Mouse (Mus musculus) monocyte, adult 5-6 weeks (primary cell): ENCODE results near the gene Zdhhc19. TPM values are rescaled to one million over a fixed set of nuclear protein-coding genes. Genes with fewer than 3 reads are reported as not detected.
A peak's percentile ranks its signal among the peaks of the same experiment; 100 is the strongest.

Source experiments
- ATAC-seq: fragments of 153-309, 156-312 bp; replicated peaks from 2 replicates; pipeline ENCODE4 v1.8.0; 2017; ENCODE audit warnings: mild to moderate bottlenecking; ENCODE audit not compliant: low TSS enrichment, insufficient number of reproducible peaks, severe bottlenecking, poor library complexity, low FRiP score
- total RNA-seq: library from RNA; stranded (forward); fragments of 200-1000, 200-491, 200-594 nt; gene quantifications from 3 replicates; pipeline ENCODE4 v1.2.3, GENCODE M21; 2017

Gene Zdhhc19
- total RNA-seq, 1 experiment from 2014 or later, result not detected

DNA sequence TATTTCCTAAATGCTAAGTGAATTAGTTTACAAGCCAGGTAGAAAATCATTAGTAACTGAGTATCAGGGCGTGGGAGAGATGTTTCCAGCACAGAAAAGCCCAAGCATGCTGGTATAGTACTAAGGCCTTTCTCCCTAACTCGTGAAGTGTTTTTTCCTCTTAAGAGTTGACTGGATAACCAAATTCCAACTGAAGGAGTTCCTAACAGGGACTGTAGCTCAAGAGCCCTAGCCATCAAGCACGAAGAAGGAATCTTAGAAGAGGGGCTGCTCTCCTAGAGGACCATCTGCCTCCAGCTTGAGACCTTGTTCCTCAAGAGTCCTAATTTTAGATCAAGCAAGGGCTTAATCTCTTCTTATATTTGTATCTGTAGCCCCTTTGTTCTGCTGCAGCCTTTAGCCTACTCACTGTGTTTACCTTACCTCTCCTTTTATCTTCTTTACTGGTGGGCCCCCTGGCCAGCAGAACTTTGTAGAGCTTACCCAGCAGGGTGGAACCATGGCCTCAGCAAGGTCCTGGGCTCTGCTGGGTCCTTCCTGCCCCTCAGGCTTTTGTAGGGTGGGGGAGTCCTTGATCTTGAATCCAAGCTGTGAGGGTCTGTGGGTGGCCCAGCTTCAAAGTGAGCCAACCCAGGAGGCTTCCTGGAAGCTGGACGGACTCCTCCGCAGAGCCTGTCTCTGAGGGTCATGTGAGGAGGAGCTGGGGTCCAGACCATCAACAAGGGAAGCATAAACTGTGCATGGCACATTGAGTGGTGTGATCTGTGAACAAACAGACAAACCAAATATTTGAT is 42.0 kb downstream of the Zdhhc19 start:
- ATAC-seq, result no peak

DNA sequence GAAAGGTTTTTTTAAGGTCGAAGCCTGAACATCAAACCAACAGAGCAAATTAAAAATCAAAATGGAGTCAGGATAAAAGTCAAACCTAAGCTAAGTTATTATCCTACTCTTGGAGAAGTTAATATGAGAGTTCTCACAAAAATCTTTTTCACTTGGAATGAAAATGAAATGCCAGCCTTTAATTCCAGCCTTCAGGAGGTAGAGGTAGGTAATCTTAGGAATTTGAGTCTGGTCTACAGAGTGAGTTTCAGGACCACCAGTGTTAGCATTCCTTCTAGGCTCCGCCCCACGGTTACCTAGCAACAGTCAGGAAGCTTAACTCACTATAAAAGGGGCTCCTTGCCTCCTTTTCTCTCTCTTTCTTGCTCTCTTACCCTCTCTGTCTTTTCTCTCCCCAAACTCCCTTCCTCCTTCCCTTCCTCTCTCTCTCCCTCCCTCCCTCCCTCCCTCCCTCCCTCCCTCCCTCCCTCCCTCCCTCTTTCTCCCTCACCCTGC is 42.7 kb downstream of the Zdhhc19 start:
- no peak for ATAC-seq

DNA sequence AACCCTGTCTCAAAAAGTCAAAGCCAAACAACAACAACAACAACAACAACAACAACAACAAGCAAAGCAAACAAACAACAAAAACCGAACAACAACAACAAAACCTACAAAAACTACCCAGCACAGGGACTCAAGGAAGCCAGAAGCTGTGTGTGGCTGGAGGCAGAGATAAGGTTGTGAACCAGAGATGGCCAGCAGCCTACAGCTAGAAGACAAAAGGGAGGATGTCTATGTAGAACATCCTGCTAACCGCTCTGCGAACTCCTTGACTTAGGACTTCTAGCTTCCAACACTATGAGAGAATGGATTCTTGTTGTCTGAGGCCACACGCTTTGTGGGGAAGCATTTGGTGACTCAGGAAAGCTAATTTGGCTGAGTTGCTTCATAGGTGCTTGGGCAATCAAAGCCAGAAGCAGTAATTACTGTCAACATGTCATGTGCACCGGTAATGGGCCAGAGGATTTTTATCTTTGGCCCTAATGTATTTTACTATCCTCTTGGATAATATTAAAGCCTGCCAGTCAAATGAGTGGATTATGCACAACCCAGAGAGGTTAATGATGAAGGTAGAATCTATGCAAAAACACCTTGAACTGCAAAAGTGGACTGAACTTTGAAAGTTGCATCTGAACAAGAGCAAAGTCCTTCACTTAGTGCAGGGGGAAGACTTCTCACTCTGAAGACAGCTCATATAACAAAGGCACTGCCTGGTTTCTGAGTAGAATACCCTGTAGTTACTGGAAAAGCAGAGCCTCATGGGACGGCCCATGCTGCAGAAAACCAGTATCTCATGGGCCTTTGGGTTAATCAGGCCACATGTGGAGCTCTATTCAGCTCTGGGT is 45.5 kb downstream of the Zdhhc19 start:
- peak; percentile 35; the same call in 1 of the 2 replicates for ATAC-seq

DNA sequence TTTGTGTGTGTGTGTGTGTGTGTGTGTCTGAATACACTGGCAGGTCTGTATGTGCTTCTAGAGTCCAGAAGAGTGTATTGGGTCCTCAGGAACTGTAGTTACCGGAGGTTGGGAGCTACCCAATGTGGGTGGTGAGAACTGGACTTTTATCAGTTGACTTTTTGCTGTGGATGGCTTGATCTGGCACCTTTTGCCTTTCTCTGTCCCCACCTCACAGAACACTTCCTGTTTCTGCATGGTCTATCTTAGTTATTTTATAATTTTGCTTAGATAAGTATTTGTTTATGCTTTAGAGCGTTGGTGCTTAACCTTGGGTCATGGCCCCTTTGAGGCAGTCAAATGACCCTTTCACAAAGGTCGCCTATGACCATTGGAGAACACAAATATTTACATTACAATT is 47.4 kb downstream of the Zdhhc19 start:
- ATAC-seq, result no peak

DNA sequence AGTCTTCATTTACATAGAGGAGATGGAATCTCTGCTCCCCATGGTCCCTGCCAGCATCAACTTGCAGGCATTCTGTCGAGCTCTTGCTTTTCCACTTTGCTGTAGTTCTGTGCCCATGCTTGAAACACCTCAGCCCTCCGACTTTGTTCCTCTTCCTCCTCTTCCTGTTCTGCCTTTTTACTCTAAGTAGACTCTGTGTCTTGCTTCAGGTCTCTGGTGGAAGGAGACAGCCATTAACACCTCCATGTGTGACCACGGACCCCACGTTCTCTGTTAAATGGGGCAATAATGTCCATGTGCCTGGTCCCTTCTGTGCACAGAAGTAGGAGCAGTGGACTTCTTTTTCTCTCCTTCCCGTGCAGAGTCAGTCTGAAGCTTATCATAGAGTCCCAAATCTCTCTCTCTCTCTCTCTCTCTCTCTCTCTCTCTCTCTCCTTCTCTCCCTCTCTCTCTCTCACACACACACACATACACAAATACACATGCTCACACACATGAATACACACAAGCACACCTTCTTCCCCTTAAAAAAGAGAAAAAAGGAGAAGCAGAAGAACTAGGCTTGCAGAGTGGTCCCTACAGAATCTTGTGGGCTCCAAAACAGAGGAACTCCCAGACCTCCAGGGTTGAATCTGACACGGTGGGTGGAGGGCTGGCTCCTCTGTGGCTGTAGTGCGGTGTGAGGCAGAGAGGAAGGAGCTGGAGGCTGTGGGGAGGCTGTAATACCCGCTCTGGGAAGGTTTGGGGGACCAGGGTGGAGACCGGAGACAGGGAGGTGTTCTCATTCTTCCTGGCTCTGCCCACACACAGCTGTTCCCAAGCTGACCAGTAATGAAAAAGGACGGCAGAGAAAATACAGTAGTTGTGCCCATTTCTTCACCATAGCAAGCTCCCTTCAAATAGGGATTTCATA is 51.3 kb downstream of the Zdhhc19 start:
- ATAC-seq, result peak; percentile 41; the same call in 1 of the 2 replicates

DNA sequence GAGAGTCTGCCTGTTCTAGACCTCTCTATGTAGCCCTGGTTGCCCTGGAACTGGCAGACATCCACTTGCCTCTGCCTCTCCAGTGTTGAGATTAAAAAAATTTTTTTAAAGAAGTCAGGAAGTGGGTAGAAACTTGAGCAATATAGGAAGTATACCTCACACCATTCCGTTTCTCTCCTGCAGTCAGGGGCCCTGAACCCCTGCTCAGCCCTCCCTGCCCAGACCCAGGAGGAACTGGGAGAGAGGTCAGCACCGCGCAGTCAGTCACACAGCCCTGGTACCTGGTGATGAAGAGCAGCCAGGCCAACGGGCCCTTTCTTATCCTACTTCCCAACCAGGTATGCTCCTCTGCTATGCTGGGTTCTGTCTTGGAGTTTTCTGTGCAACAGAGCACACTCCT is 54.0 kb downstream of the Zdhhc19 start:
- peak; percentile 65; the same call in 1 of the 2 replicates for ATAC-seq

DNA sequence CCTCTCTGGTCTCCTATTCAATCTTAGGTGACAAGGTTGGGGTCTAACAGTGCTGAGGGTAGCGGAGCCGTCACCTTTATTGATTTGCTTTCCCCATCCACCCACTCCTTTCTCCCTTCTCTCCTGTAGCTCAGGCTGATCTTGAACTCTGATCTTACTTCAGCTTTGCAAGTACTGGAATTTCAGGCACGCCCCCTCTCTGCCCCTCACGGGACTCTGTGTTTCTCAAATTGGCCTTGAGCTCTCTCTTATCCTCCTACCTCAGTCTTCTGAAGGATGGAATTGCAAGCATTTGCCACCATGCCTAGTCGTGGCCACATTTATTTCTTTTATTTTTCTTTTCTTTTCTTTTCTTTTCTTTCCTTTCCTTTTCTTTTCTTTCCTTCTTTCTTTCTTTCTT is 54.4 kb downstream of the Zdhhc19 start:
- ATAC-seq, result no peak

DNA sequence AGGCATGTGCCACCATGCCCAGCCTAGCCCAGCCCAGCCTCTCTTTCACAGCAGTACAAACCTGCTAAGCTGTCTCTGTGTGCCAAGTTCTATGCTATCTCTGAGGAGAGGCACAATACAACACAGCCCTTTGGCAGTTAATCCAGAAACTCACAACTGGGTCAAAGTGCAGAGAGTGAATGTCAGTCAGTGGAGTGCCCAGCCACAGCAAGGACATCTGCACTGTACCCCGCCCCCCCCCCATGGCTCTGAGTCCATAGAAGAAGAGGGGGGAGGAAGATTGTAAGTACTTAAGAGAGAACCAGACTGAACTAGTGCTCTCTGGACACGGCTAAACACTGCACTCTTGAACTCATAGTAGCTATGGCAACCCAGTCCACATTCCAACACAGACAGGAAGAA is 55.3 kb downstream of the Zdhhc19 start:
- ATAC-seq, result no peak

DNA sequence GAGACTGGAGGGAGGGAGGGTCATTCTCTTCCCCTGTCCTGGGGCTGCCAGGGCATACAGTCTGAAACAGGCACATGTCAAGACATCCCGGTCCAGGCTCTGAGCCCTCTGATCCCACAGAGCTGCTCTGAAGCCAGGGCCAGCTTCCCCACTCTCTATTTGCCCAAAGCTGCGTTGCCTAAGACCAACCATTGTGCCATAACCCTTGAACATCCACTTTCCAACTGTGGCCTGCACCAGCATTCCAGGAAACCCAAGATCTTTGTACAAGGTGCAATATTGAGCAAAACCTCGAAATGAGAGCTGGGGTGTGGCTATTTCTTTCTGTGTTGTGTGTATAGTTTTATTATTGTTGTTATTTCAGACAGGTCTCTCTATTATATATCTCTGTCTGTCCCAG is 59.5 kb downstream of the Zdhhc19 start:
- ATAC-seq, result no peak

DNA sequence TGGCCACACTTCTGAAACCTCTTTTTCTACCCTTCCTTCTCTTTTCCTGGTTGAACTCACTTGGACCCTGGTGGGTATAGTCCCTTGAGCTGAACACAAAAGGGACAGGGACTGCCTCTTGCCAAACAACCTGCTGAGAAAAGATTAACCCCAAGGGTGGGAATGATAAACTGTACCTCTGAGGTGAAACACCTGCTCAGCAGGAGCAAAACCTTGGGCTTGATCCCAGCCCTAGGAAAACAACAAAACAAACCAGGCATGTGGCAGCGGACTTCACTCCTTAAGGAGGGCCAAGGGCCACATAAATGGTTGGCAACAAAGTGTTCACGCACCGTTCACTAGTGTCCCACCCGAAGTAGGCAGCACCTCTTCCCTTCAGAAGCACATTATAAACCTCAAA is 63.4 kb downstream of the Zdhhc19 start:
- ATAC-seq, result no peak

DNA sequence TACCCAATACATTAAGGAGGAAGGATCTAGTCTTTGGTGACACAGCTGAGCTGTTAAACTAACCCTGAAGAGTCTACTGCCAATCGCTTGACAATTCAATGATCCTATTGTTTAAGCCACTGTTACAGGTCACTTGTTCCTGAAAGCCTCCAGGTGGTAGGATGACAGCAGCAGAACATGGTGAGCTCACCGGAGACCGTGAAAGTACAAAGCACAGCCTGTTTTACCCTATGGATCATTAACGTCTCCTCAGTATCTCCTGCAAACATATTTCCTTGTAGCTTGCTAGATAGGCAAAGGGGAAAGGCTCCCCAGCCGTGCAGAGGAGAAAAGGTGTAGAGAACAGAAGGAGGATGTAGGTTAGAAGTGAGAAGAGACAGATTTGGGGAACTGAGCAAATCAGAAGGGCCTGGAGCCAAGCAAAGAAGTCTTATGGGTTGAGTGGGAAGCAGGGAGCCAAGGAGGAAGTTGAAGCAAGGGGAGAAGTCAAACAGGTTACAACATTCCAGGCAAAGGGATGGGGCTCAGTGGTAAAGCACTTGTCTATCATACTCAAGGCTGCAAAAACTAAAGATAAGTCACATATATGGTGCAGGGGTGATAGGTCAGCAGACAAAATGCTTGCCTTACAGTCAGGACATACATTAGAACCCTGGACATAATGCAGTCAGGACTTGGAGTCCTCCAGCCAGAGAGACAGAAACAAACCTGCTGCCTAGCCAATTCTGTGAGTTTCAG is 67.2 kb downstream of the Zdhhc19 start:
- ATAC-seq, result no peak

DNA sequence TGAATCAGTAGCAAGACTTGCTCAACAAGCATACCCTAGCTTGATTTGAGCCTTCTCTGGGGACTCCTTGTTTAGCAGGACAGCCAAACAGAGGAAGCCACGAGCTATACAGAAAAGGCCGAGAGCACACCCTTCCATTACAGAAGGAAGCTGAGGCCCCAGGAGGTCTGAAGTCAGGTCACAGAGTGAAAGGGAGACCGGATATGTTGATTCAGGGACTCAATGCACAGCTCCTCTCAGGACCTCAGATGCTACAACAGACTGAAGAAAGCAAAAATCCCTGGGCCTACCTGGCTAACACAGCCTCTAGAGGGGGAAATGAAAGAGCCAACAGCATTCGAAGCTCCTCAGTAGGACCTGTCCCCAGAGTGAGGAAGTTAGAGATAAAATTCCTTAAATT is 71.2 kb downstream of the Zdhhc19 start:
- no peak for ATAC-seq

DNA sequence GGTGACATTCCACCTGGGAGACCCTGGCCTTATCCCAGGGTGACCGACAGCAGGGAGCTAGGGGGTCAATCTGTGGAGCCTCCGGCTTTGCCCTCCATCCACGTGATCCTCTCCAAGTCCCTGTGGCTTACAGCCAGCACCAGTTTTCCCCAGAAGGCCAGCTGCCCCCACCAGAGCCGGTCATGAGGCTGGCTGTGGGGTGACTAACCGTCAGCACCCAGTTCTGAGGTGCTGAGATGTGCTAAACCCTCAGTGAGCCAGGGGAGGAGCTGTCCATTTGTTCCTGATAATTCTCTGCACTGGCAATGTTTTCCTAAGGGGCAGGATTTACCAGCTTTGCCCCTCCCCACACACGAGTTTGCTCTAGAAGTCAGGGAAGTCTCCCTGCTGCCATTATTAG is 72.3 kb downstream of the Zdhhc19 start:
- ATAC-seq, result no peak

DNA sequence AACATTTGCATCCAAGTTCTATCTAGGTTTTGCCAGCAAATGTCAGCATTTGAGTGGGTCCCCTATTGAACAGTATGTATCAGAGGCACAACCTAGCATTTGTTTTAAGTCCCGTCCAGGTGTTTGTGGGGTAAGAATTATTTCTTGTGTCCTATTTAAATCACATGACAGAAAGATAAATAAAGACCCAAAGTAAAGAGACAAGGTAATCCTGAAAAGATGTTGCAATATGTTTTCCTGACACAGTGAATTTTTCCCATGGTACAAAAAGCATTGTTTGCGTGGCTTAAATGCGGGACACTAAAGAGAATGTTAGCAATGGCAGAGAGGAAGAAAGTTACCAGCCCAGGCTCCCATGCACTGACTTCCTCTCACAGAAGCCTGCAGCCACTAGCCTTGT is 74.0 kb downstream of the Zdhhc19 start:
- no peak for ATAC-seq

DNA sequence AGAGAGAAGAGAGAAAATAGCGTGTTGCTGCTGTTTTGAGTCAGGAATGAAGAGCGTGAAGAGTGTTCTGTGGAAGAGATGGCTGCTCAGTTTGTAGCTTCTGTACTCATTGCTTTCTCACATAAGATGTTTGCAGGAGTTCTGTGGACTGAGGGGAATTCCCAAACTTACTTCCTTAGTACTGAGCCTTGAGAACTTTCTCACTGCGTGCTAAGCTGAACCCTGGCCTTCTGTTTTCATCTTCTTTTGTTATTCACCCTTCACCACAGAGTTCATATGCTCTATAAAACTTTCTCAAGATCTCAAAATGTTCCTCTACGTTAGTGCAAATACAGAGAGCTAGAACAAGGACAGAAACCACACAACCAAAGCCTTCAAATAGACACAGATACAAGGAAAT is 76.5 kb downstream of the Zdhhc19 start:
- ATAC-seq, result no peak

DNA sequence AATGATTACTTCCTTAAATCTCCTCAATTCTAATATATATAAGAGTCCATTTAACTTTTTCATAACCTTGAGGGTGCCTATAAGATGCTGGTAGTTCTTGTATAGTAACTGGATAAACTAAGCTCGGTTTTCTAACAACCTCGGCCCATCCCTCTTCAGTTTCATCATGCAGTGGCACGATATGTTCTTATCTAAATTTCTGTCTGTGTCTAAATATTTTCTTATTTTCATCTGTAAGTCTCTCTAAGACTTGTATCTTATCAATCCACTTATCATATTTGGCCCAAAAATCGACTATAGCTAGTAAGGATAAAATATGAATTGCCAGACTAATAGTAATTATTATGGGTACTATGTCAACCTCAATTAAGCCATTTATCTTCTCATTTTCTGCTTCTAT is 90.4 kb downstream of the Zdhhc19 start:
- ATAC-seq, result no peak

DNA sequence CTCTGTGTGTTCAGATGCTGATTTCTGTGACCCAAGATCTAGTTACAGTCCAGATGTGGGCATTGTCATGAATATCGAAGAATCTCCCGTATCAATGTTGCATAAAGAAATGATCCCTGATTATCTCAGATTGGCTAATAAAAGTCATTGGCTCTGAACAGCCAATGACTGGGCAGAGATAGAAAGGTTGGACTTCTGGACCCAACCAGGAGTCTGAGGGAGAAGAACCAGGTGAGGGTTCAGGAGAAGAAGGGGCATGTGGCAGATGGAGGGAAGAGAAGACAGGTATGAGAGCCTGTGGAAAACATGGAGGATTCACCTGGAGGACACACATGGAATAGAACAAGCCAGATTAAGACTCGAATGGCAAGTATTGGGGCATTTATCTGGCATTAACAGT is 92.5 kb downstream of the Zdhhc19 start:
- ATAC-seq, result no peak

DNA sequence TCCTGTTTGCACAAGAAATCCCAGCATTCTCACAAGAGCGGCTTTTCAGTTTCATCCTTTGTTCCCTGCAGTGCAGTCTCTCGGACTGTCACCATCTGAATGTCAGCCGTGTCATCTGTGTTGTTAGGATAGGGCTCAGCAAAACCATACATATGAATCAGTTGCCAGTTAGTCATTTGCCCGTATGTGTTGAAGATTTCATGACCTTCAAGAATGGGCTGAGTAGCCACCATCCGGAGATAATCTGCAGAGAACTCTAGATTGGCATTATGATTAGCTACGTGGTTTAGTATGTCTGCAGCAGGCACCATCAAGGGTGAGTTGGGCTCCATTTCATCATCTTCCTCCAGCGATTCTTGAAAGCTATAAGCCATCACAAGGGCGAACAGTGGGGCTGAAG is 95.5 kb downstream of the Zdhhc19 start:
- ATAC-seq, result no peak
